Mouse (Mus musculus): Measurements from ENCODE around the gene A330070K13Rik. TPM values are rescaled to one million over a fixed set of nuclear protein-coding genes. Genes with fewer than 3 reads are reported as not detected.

The A330070K13Rik gene
- total RNA-seq, 2 experiments from 2014 or later: 2.9 to 4.1 TPM

DNA sequence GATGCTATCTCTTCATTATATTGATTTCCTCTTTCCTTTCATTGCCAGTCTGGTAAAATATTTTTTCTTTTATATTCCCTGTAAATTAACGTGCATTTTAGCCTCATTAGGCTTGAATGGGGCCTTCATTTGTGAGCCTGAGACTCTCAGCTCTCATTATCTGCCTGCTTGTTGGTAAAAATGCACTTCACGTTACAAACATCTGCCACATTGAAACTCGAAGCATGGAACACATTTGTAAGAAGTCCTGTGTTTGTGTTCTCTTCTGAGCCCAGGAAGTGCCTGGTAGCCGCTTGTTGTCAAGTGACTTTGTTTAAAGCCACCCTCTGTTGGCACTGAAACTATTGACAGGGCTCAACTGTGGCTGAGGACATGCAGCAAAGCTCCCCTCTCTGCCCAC lies 53.2 kb downstream of the A330070K13Rik start:
- peak in 1 of 2 experiments; percentile 26 for DNase-seq (ENCODE audit: low spot score in 2 of 2)

DNA sequence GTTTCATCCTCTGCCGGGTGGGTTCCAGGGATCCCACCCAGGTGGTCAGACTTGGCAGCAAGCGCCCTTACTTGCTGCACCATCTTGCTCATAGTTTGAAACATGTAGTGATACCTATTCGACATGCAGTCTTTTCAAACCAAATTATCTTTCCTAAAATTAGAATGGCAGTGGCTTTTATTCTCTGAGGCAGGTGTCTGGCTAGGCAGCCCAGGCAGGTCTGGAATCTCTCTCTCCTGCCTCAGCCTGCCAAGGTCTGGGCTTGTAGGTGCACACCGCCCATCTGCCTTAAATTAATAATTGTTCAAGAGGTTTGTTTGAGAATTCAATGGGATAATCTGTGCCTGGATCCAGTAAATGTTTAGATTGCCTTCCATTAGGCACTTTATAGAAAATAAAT lies 53.6 kb downstream of the A330070K13Rik start:
- DNase-seq (ENCODE audit: low spot score in 2 of 2): no peak

DNA sequence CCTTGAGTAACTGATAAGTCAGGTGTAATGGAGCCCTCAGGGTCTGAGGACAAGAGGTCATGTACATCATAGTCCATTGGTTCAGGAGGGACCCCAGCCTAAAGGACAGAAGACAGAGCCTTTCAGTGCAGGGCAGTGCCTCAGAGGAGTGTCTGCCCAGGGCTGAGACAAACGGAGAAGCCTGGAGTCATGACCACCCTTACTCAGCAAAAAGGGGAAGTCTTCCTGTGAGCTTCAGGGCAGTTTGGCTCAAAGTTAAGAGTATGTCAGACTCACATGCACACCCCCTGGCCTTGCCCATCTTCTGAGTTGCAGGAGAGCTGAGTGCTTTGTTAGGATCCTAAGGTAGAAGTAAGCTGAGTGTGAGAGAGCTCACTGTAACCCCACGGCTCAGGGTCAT lies 54.5 kb downstream of the A330070K13Rik start:
- DNase-seq (ENCODE audit: low spot score in 2 of 2): no peak

Other genes with a start within 250 kb of the A330070K13Rik start
- gene Kctd7, start 239.8 kb downstream of the A330070K13Rik start, total RNA-seq (2021): 10 to 100 TPM; 11.5 to 13.3 TPM
- 10 to 100 TPM; 34.3 to 38.7 TPM for gene Rabgef1, start 212.8 kb downstream of the A330070K13Rik start, total RNA-seq (2021)
- 10 to 100 TPM; 32.5 to 32.6 TPM for gene Tmem248, start 167.6 kb downstream of the A330070K13Rik start, total RNA-seq (2021)
- 10 to 100 TPM; 61.8 to 62.4 TPM for gene Sbds, start 129.1 kb downstream of the A330070K13Rik start, total RNA-seq (2021)
- 10 to 100 TPM; 17.3 to 18.0 TPM for gene Tyw1, start 129.0 kb downstream of the A330070K13Rik start, total RNA-seq (2021)
- gene Caln1, start 15.2 kb downstream of the A330070K13Rik start, total RNA-seq (2021): 100 to 1,000 TPM; 151 to 159 TPM

Measured in layer of hippocampus, postnatal 14 days (tissue).